ENCODE assay signal across 28 mouse cellular contexts in the genomic region with DNA sequence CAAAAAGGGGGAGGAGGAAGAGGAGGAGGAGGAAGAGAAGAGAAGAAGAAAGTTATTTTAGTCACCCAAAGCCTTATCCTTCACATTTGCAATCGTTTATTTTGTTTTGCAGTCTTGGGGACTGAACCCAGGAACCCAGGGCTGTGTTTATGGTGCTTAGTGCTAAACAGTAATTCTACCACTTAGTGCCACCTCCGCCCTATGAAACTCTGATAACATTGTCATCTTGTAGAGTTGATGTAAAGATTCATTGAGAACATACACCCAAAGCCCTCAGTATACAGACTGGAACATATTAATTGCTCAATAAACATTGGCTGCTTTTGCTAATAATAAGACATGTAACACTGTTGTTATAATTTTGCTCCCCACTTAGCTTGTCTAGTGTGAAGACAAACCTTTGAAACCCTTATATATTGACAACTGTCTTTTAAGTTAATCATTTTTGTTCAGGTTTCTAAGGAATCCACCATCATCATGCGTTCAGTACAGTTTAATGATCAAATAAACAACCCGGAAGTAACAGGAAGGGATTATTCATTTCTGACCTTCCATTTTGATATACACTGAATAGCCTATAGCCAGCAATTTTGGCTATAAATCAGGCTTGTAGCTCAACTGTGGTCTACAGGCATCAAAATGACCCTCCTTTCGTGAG.
"Had no signal": no experiment of that assay in that cellular context is flagged by ENCODE, and none has a peak within 500 bp of the region (broad histone marks: within the 10 kb centered on the region; RNA-seq: fewer than 3 reads in every experiment).

No protein-coding gene starts in this region.

- H3K27ac ChIP-seq: left cerebral cortex, adult 2 months; limb, embryonic 10.5 days; limb, embryonic 12.5 days; limb, embryonic 13.5 days; limb, embryonic 15.5 days; liver, embryonic 14.5 days; liver, embryonic 15.5 days; lung, embryonic 15.5 days; macrophage; midbrain, embryonic 10.5 days; midbrain, embryonic 12.5 days; midbrain, embryonic 13.5 days; midbrain, embryonic 15.5 days had no signal

- H3K9me3 ChIP-seq: limb, embryonic 10.5 days; limb, embryonic 12.5 days; limb, embryonic 13.5 days; limb, embryonic 15.5 days; liver, embryonic 15.5 days; lung, embryonic 15.5 days; midbrain, embryonic 10.5 days; midbrain, embryonic 12.5 days; midbrain, embryonic 13.5 days; midbrain, embryonic 15.5 days had no signal

- H3K4me2 ChIP-seq: limb, embryonic 12.5 days; limb, embryonic 13.5 days; limb, embryonic 15.5 days; liver, embryonic 11.5 days; liver, embryonic 15.5 days; lung, embryonic 14.5 days; lung, embryonic 15.5 days; midbrain, embryonic 11.5 days; midbrain, embryonic 12.5 days; midbrain, embryonic 13.5 days; midbrain, embryonic 15.5 days had no signal

- H3K27me3 ChIP-seq: limb, embryonic 12.5 days; limb, embryonic 13.5 days; limb, embryonic 15.5 days; lung, embryonic 15.5 days; midbrain, embryonic 15.5 days had no signal

- ATAC-seq: lung, postnatal 0 days; midbrain, embryonic 13.5 days; midbrain, embryonic 15.5 days; midbrain, embryonic 16.5 days had no signal

- DNase-seq: left cerebral cortex, postnatal 4 days; lung, adult 18-20 months; lung, adult 2 months; lung, embryonic 14.5 days; lung, postnatal 10 days; lung, postnatal 14 days; lung, postnatal 36 days; lung, postnatal 4 days; midbrain, embryonic 14.5 days had no signal

- H3K4me1 ChIP-seq: midbrain, embryonic 13.5 days had no signal

- H3K9ac ChIP-seq: limb, embryonic 12.5 days; limb, embryonic 13.5 days; limb, embryonic 15.5 days; liver, embryonic 14.5 days; liver, embryonic 15.5 days; lung, embryonic 14.5 days; lung, embryonic 15.5 days; midbrain, embryonic 12.5 days; midbrain, embryonic 13.5 days; midbrain, embryonic 15.5 days had no signal

- H3K36me3 ChIP-seq: limb, embryonic 13.5 days; midbrain, embryonic 10.5 days; midbrain, embryonic 12.5 days; midbrain, embryonic 15.5 days had no signal

- H3K4me3 ChIP-seq: left cerebral cortex, adult 2 months; limb, embryonic 10.5 days; limb, embryonic 12.5 days; limb, embryonic 13.5 days; limb, embryonic 15.5 days; liver, embryonic 15.5 days; lung, embryonic 15.5 days; megakaryocyte, embryonic 14.5 days; midbrain, embryonic 10.5 days; midbrain, embryonic 12.5 days; midbrain, embryonic 13.5 days; midbrain, embryonic 15.5 days; myocyte had no signal
